ENCODE assay signal across 8 mouse cellular contexts in the genomic region with DNA sequence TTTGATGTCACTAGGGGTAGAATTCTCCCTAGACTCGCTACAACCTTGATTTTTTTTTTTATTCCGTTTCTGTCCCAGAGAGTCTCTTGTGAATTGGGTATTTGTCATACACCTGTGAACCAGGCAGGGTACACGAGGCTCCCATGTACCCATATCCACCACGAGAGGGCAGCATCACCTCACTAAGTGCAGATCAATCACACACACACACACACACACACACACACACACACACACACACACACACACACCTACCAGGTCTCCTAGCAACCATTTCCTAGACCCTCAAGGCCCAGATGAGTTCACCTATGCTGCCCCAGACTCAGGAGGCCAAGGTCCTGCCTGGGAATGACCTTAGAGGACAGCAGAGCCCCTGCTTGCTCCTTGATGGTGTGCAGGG.
DNase-seq lines count a peak whose midpoint lies in the region; ATAC-seq and TF ChIP-seq lines count a peak whose summit lies in the region.

No protein-coding gene starts in this region.

- DNase-seq in ES-CJ7 (ENCODE audit: low read depth, low spot score), result peak; percentile 80
- DNase-seq in c-Kit-positive CD71-negative TER-119-negative erythroid progenitor cells, embryonic 14.5 days (ENCODE audit: low read depth), result peak; percentile 33
- DNase-seq in forebrain, postnatal 0 days, result peak; percentile 86
- DNase-seq in liver, postnatal 0 days, result peak; percentile 67
- DNase-seq in right cerebral cortex, adult 18-20 months, result peak; percentile 63

- WGBS in intestine, postnatal 0 days, result 1% methylated on average over 4 of the region's 4 CpGs
- under 1% methylated on average over 4 of the region's 4 CpGs for WGBS in intestine, embryonic 15.5 days
- 4% methylated on average over 4 of the region's 4 CpGs for WGBS in forebrain, postnatal 0 days
- 4% methylated on average over 4 of the region's 4 CpGs for WGBS in liver, postnatal 0 days (ENCODE audit: insufficient replicate concordance)

- H3K36me3 ChIP-seq in intestine, postnatal 0 days (ENCODE audit: control insufficient read depth, insufficient read depth), result no peaks in the 10 kb centered on the region
- no peaks in the 10 kb centered on the region for H3K36me3 ChIP-seq in intestine, embryonic 15.5 days
- no peaks in the 10 kb centered on the region for H3K36me3 ChIP-seq in forebrain, postnatal 0 days (ENCODE audit: insufficient read depth)
- no peaks in the 10 kb centered on the region for H3K36me3 ChIP-seq in liver, postnatal 0 days (replicated peaks; ENCODE audit: insufficient read depth, low read length)

- H3K4me1 ChIP-seq in intestine, postnatal 0 days (replicated peaks; ENCODE audit: control insufficient read depth, insufficient read depth, low read length), result no peaks in the 10 kb centered on the region
- H3K4me1 ChIP-seq in intestine, embryonic 15.5 days (replicated peaks), result peaks cover 34% of the 10 kb centered on the region
- H3K4me1 ChIP-seq in forebrain, postnatal 0 days (ENCODE audit: insufficient read depth), result no peaks in the 10 kb centered on the region
- H3K4me1 ChIP-seq in liver, postnatal 0 days (ENCODE audit: insufficient read depth), result 0 out of 2 replicates have a peak, but pooled peaks cover 8% of the 10 kb centered on the region

- H3K4me3 ChIP-seq in intestine, postnatal 0 days (ENCODE audit: low read depth, low read length), result no peak overlapping the region
- no peak overlapping the region for H3K4me3 ChIP-seq in intestine, embryonic 15.5 days (replicated peaks)
- no peak overlapping the region for H3K4me3 ChIP-seq in forebrain, postnatal 0 days (ENCODE audit: low read depth, low read length)
- no peak overlapping the region for H3K4me3 ChIP-seq in liver, postnatal 0 days (ENCODE audit: low read depth, low read length)

- no peak overlapping the region for H3K9ac ChIP-seq in intestine, postnatal 0 days (ENCODE audit: low read depth, low read length)
- H3K9ac ChIP-seq in intestine, embryonic 15.5 days, result no peak overlapping the region
- no peak overlapping the region; the same call in 1 of the 2 replicates for H3K9ac ChIP-seq in forebrain, postnatal 0 days
- H3K9ac ChIP-seq in liver, postnatal 0 days (replicated peaks), result no peak overlapping the region

- H3K27ac ChIP-seq in intestine, postnatal 0 days (ENCODE audit: low read depth, low read length), result no peak overlapping the region
- H3K27ac ChIP-seq in intestine, embryonic 15.5 days, result no peak overlapping the region
- H3K27ac ChIP-seq in forebrain, postnatal 0 days (ENCODE audit: low read depth, low read length), result no peak overlapping the region
- no peak overlapping the region for H3K27ac ChIP-seq in liver, postnatal 0 days (ENCODE audit: low read depth)

- peak; percentile 89 for TF ChIP-seq CTCF in intestine, postnatal 0 days (IDR thresholded peaks at IDR 0.05; ENCODE audit: low read depth)
- peak; percentile 92 for TF ChIP-seq CTCF in forebrain, postnatal 0 days (IDR thresholded peaks at IDR 0.05; ENCODE audit: low read depth)
- TF ChIP-seq CTCF in liver, postnatal 0 days (IDR thresholded peaks at IDR 0.05; ENCODE audit: low read depth), result peak; percentile 84

- TF ChIP-seq EP300 in liver, postnatal 0 days (IDR thresholded peaks at IDR 0.05; ENCODE audit: low read depth), result no peak

- H3K9me3 ChIP-seq in intestine, postnatal 0 days (ENCODE audit: control insufficient read depth), result no peaks in the 10 kb centered on the region
- no peaks in the 10 kb centered on the region for H3K9me3 ChIP-seq in intestine, embryonic 15.5 days
- H3K9me3 ChIP-seq in forebrain, postnatal 0 days (ENCODE audit: low read length), result no peaks in the 10 kb centered on the region
- H3K9me3 ChIP-seq in liver, postnatal 0 days (ENCODE audit: low read length), result no peaks in the 10 kb centered on the region

- H3K4me2 ChIP-seq in intestine, postnatal 0 days (replicated peaks; ENCODE audit: low read depth), result no peak overlapping the region
- H3K4me2 ChIP-seq in intestine, embryonic 15.5 days (replicated peaks), result no peak overlapping the region
- H3K4me2 ChIP-seq in forebrain, postnatal 0 days (ENCODE audit: low read depth), result no peak overlapping the region
- H3K4me2 ChIP-seq in liver, postnatal 0 days (ENCODE audit: low read depth, low read length), result no peak overlapping the region

- H3K27me3 ChIP-seq in intestine, postnatal 0 days (replicated peaks; ENCODE audit: control insufficient read depth, insufficient read depth, low read length), result no peaks in the 10 kb centered on the region
- H3K27me3 ChIP-seq in intestine, embryonic 15.5 days (replicated peaks), result no peaks in the 10 kb centered on the region
- no peaks in the 10 kb centered on the region for H3K27me3 ChIP-seq in forebrain, postnatal 0 days (ENCODE audit: insufficient read depth, low read length)
- no peaks in the 10 kb centered on the region for H3K27me3 ChIP-seq in liver, postnatal 0 days (ENCODE audit: insufficient read depth, low read length)

- no peak for ATAC-seq in intestine, postnatal 0 days
- ATAC-seq in intestine, embryonic 15.5 days, result no peak
- ATAC-seq in forebrain, postnatal 0 days, result peak; percentile 69
- 0 out of 2 replicates have a peak, but pooled peaks have one; percentile 18 for ATAC-seq in liver, postnatal 0 days
- ATAC-seq in inflammation-experienced regulatory T-cells, adult 6 months, result no peak

Comparison
In these comparisons a context has a peak if more than half of its experiments do, and no peak if none do; other contexts are left out.
1. ATAC-seq: peak in forebrain, postnatal 0 days (single experiment) and liver, postnatal 0 days (single experiment); none in intestine, postnatal 0 days (single experiment), intestine, embryonic 15.5 days (single experiment) and inflammation-experienced regulatory T-cells, adult 6 months (single experiment).
2. DNase-seq: peak in every context shown above with its lines; median percentile 86 in forebrain, postnatal 0 days; 80 in ES-CJ7; 67 in liver, postnatal 0 days; 63 in right cerebral cortex, adult 18-20 months; 33 in c-Kit-positive CD71-negative TER-119-negative erythroid progenitor cells, embryonic 14.5 days.
3. Peak in every context shown above with its lines, with median percentiles within 50 percentile points of each other: CTCF ChIP-seq.